Mouse (Mus musculus): ENCODE data around the gene Gabbr2. TPM values are rescaled to one million over a fixed set of nuclear protein-coding genes. Genes with fewer than 3 reads are reported as not detected.

Gabbr2 gene
- total and polyA plus RNA-seq, 3 experiments: not detected

DNA sequence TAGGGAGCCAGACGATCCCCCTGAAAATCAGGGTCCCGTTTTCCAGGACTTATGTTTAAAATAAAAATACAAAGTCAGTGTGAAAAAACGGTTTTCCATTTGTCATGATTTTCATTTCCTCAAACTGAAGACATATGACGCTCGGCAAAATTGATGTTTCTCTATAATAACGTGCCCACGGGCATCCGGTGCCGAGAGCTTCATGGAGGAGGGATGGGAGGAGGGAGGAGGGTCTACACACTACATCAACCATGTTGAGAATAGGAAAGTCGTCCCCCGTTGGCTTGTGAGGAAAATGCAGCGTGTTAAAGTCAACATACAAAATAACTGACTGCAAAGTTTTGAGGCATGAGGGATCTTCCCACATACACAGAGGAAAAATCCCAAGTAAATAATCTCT is 75.7 kb downstream of the Gabbr2 start:
- no peak overlapping the region for H3K27ac ChIP-seq (ENCODE audit: insufficient read depth, low read depth)
- H3K9me3 ChIP-seq (replicated peaks; ENCODE audit: low read length): no peaks in the 10 kb centered on the region
- dilution Hi-C loops (cut with MboI; ENCODE audit: extremely low pct_ligation_motif_present, extremely low pct_unique_long_range_greater_than_20kb, low sequenced_read_pairs): no loop called here
- H3K36me3 ChIP-seq (replicated peaks in 1 of 2; ENCODE audit: control insufficient read depth in 1 of 2, insufficient read depth in 1 of 2, low read length in 1 of 2): no peaks in the 10 kb centered on the region
- no peaks in the 10 kb centered on the region for H3K79me2 ChIP-seq (replicated peaks; ENCODE audit: control insufficient read depth, extremely low read depth, insufficient read depth, poor library complexity, severe bottlenecking)
- peaks cover 3 to 12% of the 10 kb centered on the region in 2 experiments; a peak in 2 of 4 replicates for H3K4me1 ChIP-seq (ENCODE audit: control insufficient read depth in 1 of 2, insufficient read depth in 2 of 2)
- peaks cover 14% of the 10 kb centered on the region for H3K27me3 ChIP-seq (replicated peaks)
- in situ Hi-C loops (cut with MboI; ENCODE audit: low pct_ligation_motif_present, low pct_unique_long_range_greater_than_20kb, low sequenced_read_pairs): no loop called here
- H3K9ac ChIP-seq (ENCODE audit: insufficient read depth, low read depth): no peak overlapping the region
- TF ChIP-seq TCF12 (IDR thresholded peaks at IDR 0.05; ENCODE audit: low read depth, low read length): no peak
- TF ChIP-seq EP300 (IDR thresholded peaks at IDR 0.05; ENCODE audit: low read length): no peak
- no peak for TF ChIP-seq SMC3 (IDR thresholded peaks at IDR 0.05; ENCODE audit: low read depth, low read length)
- no peak for TF ChIP-seq E2F4 (IDR thresholded peaks at IDR 0.05; ENCODE audit: insufficient replicate concordance, low read depth, low read length)
- TF ChIP-seq ETS1 (conservative IDR thresholded peaks at IDR 0.05; ENCODE audit: low read depth, low read length): 0 out of 2 replicates have a peak, but pooled peaks have one; percentile 11
- no peak for TF ChIP-seq POLR2A (IDR thresholded peaks at IDR 0.05; ENCODE audit: low read depth, low read length)
- TF ChIP-seq BHLHE40 (IDR thresholded peaks at IDR 0.05; ENCODE audit: low read depth, low read length): 0 out of 2 replicates have a peak, but pooled peaks have one; percentile 24
- no peak for TF ChIP-seq JUN (IDR thresholded peaks at IDR 0.05; ENCODE audit: insufficient read depth, low read depth, low read length)
- no peak for TF ChIP-seq CHD1 (IDR thresholded peaks at IDR 0.05; ENCODE audit: low read depth, low read length)
- no peak for TF ChIP-seq CTCF (conservative IDR thresholded peaks at IDR 0.05 in 1 of 2, IDR thresholded peaks at IDR 0.05 in 1 of 2; ENCODE audit: low read depth in 2 of 2, low read length in 2 of 2)
- peak; percentile 16 for DNase-seq (ENCODE audit: extremely low read depth)
- no peak overlapping the region for H3K4me3 ChIP-seq (replicated peaks in 1 of 3; ENCODE audit: low read depth in 2 of 3, low read length in 2 of 3, poor library complexity in 1 of 3)
- no peak overlapping the region for H3K4me2 ChIP-seq (ENCODE audit: insufficient read depth, low read depth, poor library complexity, severe bottlenecking)

GRCm38 (mm10) chr4:46915476-46915875 is 76.2 kb downstream of the Gabbr2 start:
- DNase-seq (ENCODE audit: extremely low read depth): peak; percentile 39
- Histone ChIP-seq H3K4me1 (ENCODE audit: control insufficient read depth in 1 of 2, insufficient read depth in 2 of 2) (peaks cover 3 to 12% of the 10 kb centered on the region in 2 experiments; a peak in 2 of 4 replicates), H3K9ac (ENCODE audit: insufficient read depth, low read depth) (no peak overlapping the region), H3K79me2 (replicated peaks; ENCODE audit: control insufficient read depth, extremely low read depth, insufficient read depth, poor library complexity, severe bottlenecking) (no peaks in the 10 kb centered on the region), H3K4me2 (ENCODE audit: insufficient read depth, low read depth, poor library complexity, severe bottlenecking) (no peak overlapping the region), H3K9me3 (replicated peaks; ENCODE audit: low read length) (no peaks in the 10 kb centered on the region), H3K36me3 (replicated peaks in 1 of 2; ENCODE audit: control insufficient read depth in 1 of 2, insufficient read depth in 1 of 2, low read length in 1 of 2) (no peaks in the 10 kb centered on the region), H3K4me3 (replicated peaks in 1 of 3; ENCODE audit: low read depth in 2 of 3, low read length in 2 of 3, poor library complexity in 1 of 3) (no peak overlapping the region), H3K27me3 (replicated peaks) (peaks cover 11% of the 10 kb centered on the region), H3K27ac (ENCODE audit: insufficient read depth, low read depth) (no peak overlapping the region)
- dilution Hi-C loops (cut with MboI; ENCODE audit: extremely low pct_ligation_motif_present, extremely low pct_unique_long_range_greater_than_20kb, low sequenced_read_pairs) (no loop called here), in situ Hi-C loops (cut with MboI; ENCODE audit: low pct_ligation_motif_present, low pct_unique_long_range_greater_than_20kb, low sequenced_read_pairs) (no loop called here)
- TF ChIP-seq ZC3H11A (IDR thresholded peaks at IDR 0.05; ENCODE audit: low read depth, low read length) (no peak), MAFK (IDR thresholded peaks at IDR 0.05; ENCODE audit: insufficient replicate concordance, low read length) (no peak), KAT2A (IDR thresholded peaks at IDR 0.05; ENCODE audit: insufficient replicate concordance, low read length) (no peak), HCFC1 (IDR thresholded peaks at IDR 0.05; ENCODE audit: low read depth, low read length) (no peak), MEF2A (IDR thresholded peaks at IDR 0.05; ENCODE audit: borderline replicate concordance, low read depth, low read length) (no peak), MAZ (IDR thresholded peaks at IDR 0.05; ENCODE audit: low read depth, low read length) (no peak), ZNF384 (IDR thresholded peaks at IDR 0.05; ENCODE audit: low read depth, low read length) (no peak), RCOR1 (conservative IDR thresholded peaks at IDR 0.05; ENCODE audit: low read depth, low read length) (no peak), PAX5 (IDR thresholded peaks at IDR 0.05; ENCODE audit: low read length) (no peak), E2F4 (IDR thresholded peaks at IDR 0.05; ENCODE audit: insufficient replicate concordance, low read depth, low read length) (no peak), NELFE (IDR thresholded peaks at IDR 0.05; ENCODE audit: low read depth, low read length) (no peak), SMC3 (IDR thresholded peaks at IDR 0.05; ENCODE audit: low read depth, low read length) (no peak), MXI1 (IDR thresholded peaks at IDR 0.05; ENCODE audit: low read depth, low read length) (no peak), NRF1 (IDR thresholded peaks at IDR 0.05; ENCODE audit: low read depth, low read length) (no peak), TCF12 (IDR thresholded peaks at IDR 0.05; ENCODE audit: low read depth, low read length) (no peak), JUN (IDR thresholded peaks at IDR 0.05; ENCODE audit: insufficient read depth, low read depth, low read length) (no peak), MYC (IDR thresholded peaks at IDR 0.05; ENCODE audit: low read depth, low read length) (no peak), MAX (IDR thresholded peaks at IDR 0.05; ENCODE audit: low read length) (no peak)
